ENCODE assay signal across 21 mouse cellular contexts in the genomic region with DNA sequence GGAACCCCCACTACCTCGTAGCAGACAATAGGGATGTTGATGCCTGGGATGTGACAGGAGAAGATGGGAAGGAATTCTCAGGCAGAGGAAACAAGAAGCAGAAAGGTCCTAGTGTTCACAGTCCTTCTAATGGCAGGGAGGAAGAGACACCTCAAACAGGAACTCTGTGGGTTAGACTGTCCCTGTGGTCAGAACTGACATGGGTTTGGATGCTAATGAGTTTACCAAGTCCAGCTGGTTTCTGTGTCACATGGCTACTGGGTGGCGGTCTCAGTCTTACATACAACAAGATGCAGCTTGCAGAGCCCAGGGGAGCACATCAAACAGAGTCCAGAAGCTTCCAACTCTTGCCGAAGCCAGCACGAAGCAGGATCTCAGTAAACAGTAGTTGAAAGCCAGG. TPM values are rescaled to one million over a fixed set of nuclear protein-coding genes. Genes with fewer than 3 reads are reported as not detected.
DNase-seq lines count a peak whose midpoint lies in the region; ATAC-seq and TF ChIP-seq lines count a peak whose summit lies in the region.
"Had no signal": no experiment of that assay in that cellular context is flagged by ENCODE, and none has a peak within 500 bp of the region (broad histone marks: within the 10 kb centered on the region; RNA-seq: fewer than 3 reads in every experiment).

No protein-coding gene starts in this region.

- no peaks in the 10 kb centered on the region for H3K36me3 ChIP-seq in CH12.LX (replicated peaks in 1 of 2; ENCODE audit: control insufficient read depth in 1 of 2, insufficient read depth in 1 of 2, low read length in 1 of 2)
- no peaks in the 10 kb centered on the region for H3K36me3 ChIP-seq in intestine, postnatal 0 days (ENCODE audit: control insufficient read depth, insufficient read depth)
- no peaks in the 10 kb centered on the region for H3K36me3 ChIP-seq in forebrain, embryonic 13.5 days (ENCODE audit: poor library complexity, severe bottlenecking)
- H3K36me3 ChIP-seq: embryonic facial prominence, embryonic 10.5 days; embryonic facial prominence, embryonic 12.5 days had no signal

- H3K4me3 ChIP-seq in CH12.LX (replicated peaks in 1 of 3; ENCODE audit: low read depth in 2 of 3, low read length in 2 of 3, poor library complexity in 1 of 3): no peak overlapping the region
- no peak overlapping the region for H3K4me3 ChIP-seq in intestine, postnatal 0 days (ENCODE audit: low read depth, low read length)
- no peak overlapping the region for H3K4me3 ChIP-seq in forebrain, embryonic 13.5 days
- H3K4me3 ChIP-seq: embryonic facial prominence, embryonic 10.5 days; embryonic facial prominence, embryonic 12.5 days had no signal

- peaks cover 4 to 8% of the 10 kb centered on the region in 2 experiments; a peak in 3 of 4 replicates for H3K4me1 ChIP-seq in CH12.LX (ENCODE audit: control insufficient read depth in 1 of 2, insufficient read depth in 2 of 2)
- H3K4me1 ChIP-seq in intestine, postnatal 0 days (replicated peaks; ENCODE audit: control insufficient read depth, insufficient read depth, low read length): no peaks in the 10 kb centered on the region
- no peaks in the 10 kb centered on the region for H3K4me1 ChIP-seq in forebrain, embryonic 13.5 days
- H3K4me1 ChIP-seq: embryonic facial prominence, embryonic 12.5 days had no signal

- TF ChIP-seq CTCF in CH12.LX (conservative IDR thresholded peaks at IDR 0.05 in 1 of 2, IDR thresholded peaks at IDR 0.05 in 1 of 2; ENCODE audit: low read depth in 2 of 2, low read length in 2 of 2): no peak
- TF ChIP-seq CTCF in intestine, postnatal 0 days (IDR thresholded peaks at IDR 0.05; ENCODE audit: low read depth): no peak

- TF ChIP-seq RAD21 in CH12.LX (IDR thresholded peaks at IDR 0.05; ENCODE audit: low read depth, low read length): no peak

- TF ChIP-seq POLR2A in CH12.LX (IDR thresholded peaks at IDR 0.05; ENCODE audit: low read depth, low read length): no peak

- no peak overlapping the region for H3K9ac ChIP-seq in CH12.LX (ENCODE audit: insufficient read depth, low read depth)
- H3K9ac ChIP-seq in intestine, postnatal 0 days (ENCODE audit: low read depth, low read length): no peak overlapping the region
- no peak overlapping the region for H3K9ac ChIP-seq in forebrain, embryonic 13.5 days
- H3K9ac ChIP-seq: embryonic facial prominence, embryonic 12.5 days had no signal

- H3K27ac ChIP-seq in CH12.LX (ENCODE audit: insufficient read depth, low read depth): no peak overlapping the region
- no peak overlapping the region for H3K27ac ChIP-seq in intestine, postnatal 0 days (ENCODE audit: low read depth, low read length)
- no peak overlapping the region for H3K27ac ChIP-seq in forebrain, embryonic 13.5 days
- H3K27ac ChIP-seq: embryonic facial prominence, embryonic 10.5 days; embryonic facial prominence, embryonic 12.5 days had no signal

- no peak overlapping the region for H3K4me2 ChIP-seq in CH12.LX (ENCODE audit: insufficient read depth, low read depth, poor library complexity, severe bottlenecking)
- no peak overlapping the region for H3K4me2 ChIP-seq in intestine, postnatal 0 days (replicated peaks; ENCODE audit: low read depth)
- H3K4me2 ChIP-seq in forebrain, embryonic 13.5 days: no peak overlapping the region
- H3K4me2 ChIP-seq: embryonic facial prominence, embryonic 12.5 days had no signal

- no peaks in the 10 kb centered on the region for H3K79me2 ChIP-seq in CH12.LX (replicated peaks; ENCODE audit: control insufficient read depth, extremely low read depth, insufficient read depth, poor library complexity, severe bottlenecking)

- H3K27me3 ChIP-seq in CH12.LX (replicated peaks): peaks cover 3% of the 10 kb centered on the region
- no peaks in the 10 kb centered on the region for H3K27me3 ChIP-seq in intestine, postnatal 0 days (replicated peaks; ENCODE audit: control insufficient read depth, insufficient read depth, low read length)
- peaks cover 3% of the 10 kb centered on the region; the same call in 1 of the 2 replicates for H3K27me3 ChIP-seq in forebrain, embryonic 13.5 days
- H3K27me3 ChIP-seq: embryonic facial prominence, embryonic 12.5 days had no signal

- TF ChIP-seq EP300 in CH12.LX (IDR thresholded peaks at IDR 0.05; ENCODE audit: low read length): 0 out of 2 replicates have a peak, but pooled peaks have one; percentile 16

- no peak for DNase-seq in CH12.LX (ENCODE audit: extremely low read depth)
- no peak for DNase-seq in left cerebral cortex, adult 11 months (ENCODE audit: low spot score)
- DNase-seq: adrenal gland, adult 2 months; adrenal gland, postnatal 10 days; adrenal gland, postnatal 25 days; B cell, adult 2 months; cerebellum, adult 11 months; cerebellum, adult 18-20 months; cerebellum, adult 8-10 months; cerebellum, adult 9-11 months; cerebellum, postnatal 14 days; cerebellum, postnatal 36 days had no signal

- peak; percentile 96 for ATAC-seq in granulocyte monocyte progenitor cell, adult 5-6 weeks (replicated peaks; ENCODE audit: poor library complexity, severe bottlenecking)
- peak; percentile 93 for ATAC-seq in megakaryocyte progenitor cell, adult 5-6 weeks (replicated peaks; ENCODE audit: poor library complexity)
- no peak for ATAC-seq in intestine, postnatal 0 days
- ATAC-seq in forebrain, embryonic 13.5 days: no peak
- ATAC-seq: CD4-positive, CD25-positive, alpha-beta regulatory T cell, adult 4 months; forebrain, embryonic 14.5 days; forebrain, embryonic 16.5 days had no signal

- WGBS in intestine, postnatal 0 days: 69% methylated on average over 4 of the region's 4 CpGs
- WGBS in forebrain, embryonic 13.5 days: 78% methylated on average over 4 of the region's 4 CpGs

- in situ Hi-C loops in CH12.LX (cut with MboI; ENCODE audit: low pct_ligation_motif_present, low pct_unique_long_range_greater_than_20kb, low sequenced_read_pairs): no loop called here

- no peaks in the 10 kb centered on the region for H3K9me3 ChIP-seq in CH12.LX (replicated peaks; ENCODE audit: low read length)
- H3K9me3 ChIP-seq in intestine, postnatal 0 days (ENCODE audit: control insufficient read depth): no peaks in the 10 kb centered on the region
- H3K9me3 ChIP-seq in forebrain, embryonic 13.5 days (replicated peaks): no peaks in the 10 kb centered on the region
- H3K9me3 ChIP-seq: embryonic facial prominence, embryonic 10.5 days; embryonic facial prominence, embryonic 12.5 days had no signal

- dilution Hi-C loops in CH12.LX (cut with MboI; ENCODE audit: extremely low pct_ligation_motif_present, extremely low pct_unique_long_range_greater_than_20kb, low sequenced_read_pairs): no loop called here

TF ChIP-seq in CH12.LX, 34 proteins besides CTCF, POLR2A, EP300 and RAD21 (continues in another document):
- TF ChIP-seq NRF1 (IDR thresholded peaks at IDR 0.05; ENCODE audit: low read depth, low read length): no peak
- TF ChIP-seq TCF12 (IDR thresholded peaks at IDR 0.05; ENCODE audit: low read depth, low read length): no peak
- no peak for TF ChIP-seq PAX5 (IDR thresholded peaks at IDR 0.05; ENCODE audit: low read length)
- 0 out of 2 replicates have a peak, but pooled peaks have one; percentile 34 for TF ChIP-seq SIN3A (IDR thresholded peaks at IDR 0.05; ENCODE audit: low read length)
- TF ChIP-seq ETS1 (conservative IDR thresholded peaks at IDR 0.05; ENCODE audit: low read depth, low read length): peak; percentile 30; the same call in 1 of the 2 replicates
- TF ChIP-seq MXI1 (IDR thresholded peaks at IDR 0.05; ENCODE audit: low read depth, low read length): no peak
- no peak for TF ChIP-seq ZMIZ1 (IDR thresholded peaks at IDR 0.05; ENCODE audit: low read depth, low read length)
- no peak for TF ChIP-seq HCFC1 (IDR thresholded peaks at IDR 0.05; ENCODE audit: low read depth, low read length)
- no peak for TF ChIP-seq MEF2A (IDR thresholded peaks at IDR 0.05; ENCODE audit: borderline replicate concordance, low read depth, low read length)
- peak; percentile 36; the same call in 1 of the 2 replicates for TF ChIP-seq MAX (IDR thresholded peaks at IDR 0.05; ENCODE audit: low read length)
- TF ChIP-seq SMC3 (IDR thresholded peaks at IDR 0.05; ENCODE audit: low read depth, low read length): no peak
- no peak for TF ChIP-seq CHD1 (IDR thresholded peaks at IDR 0.05; ENCODE audit: low read depth, low read length)

RNA-seq across cellular contexts. Expression of a gene that starts 18.1 kb away (rescaled TPM):
- total RNA-seq in CH12.LX (2012; rRNA removed) (4.5 and 4.6 TPM in 2 replicates), CH12.LX (2014; rRNA removed) (0.77 and 0.81 TPM in 2 replicates)
- 2.3 and 2.6 TPM in 2 replicates for polyA plus RNA-seq in CH12.LX (2012; ENCODE audit: insufficient read length, low read depth)
- 49.3 and 54.8 TPM in 2 replicates for total RNA-seq in granulocyte monocyte progenitor cell, adult 5-6 weeks (2014; fragmentation: Nextera tagmentation)
- total RNA-seq in granulocyte monocyte progenitor cell, adult 5-6 weeks (2017): 31.6 and 36.8 TPM in 2 replicates
- 39.8 and 45.7 TPM in 2 replicates for total RNA-seq in megakaryocyte progenitor cell, adult 5-6 weeks (2015)
- total RNA-seq in megakaryocyte progenitor cell, adult 5-6 weeks (2017): 30.7 and 34.1 TPM in 2 replicates
- 104 and 105 TPM in 2 replicates for polyA plus RNA-seq in intestine, postnatal 0 days (2015; fragmentation: Nextera tagmentation; extraction: Ambion mirVana)
- 11.0 and 12.2 TPM in 2 replicates for polyA plus RNA-seq in forebrain, embryonic 13.5 days (2015; fragmentation: Nextera tagmentation; extraction: Ambion mirVana)

RNA-seq across cellular contexts. Expression of a gene that starts 21.2 kb away (rescaled TPM):
- total RNA-seq in CH12.LX (2012; rRNA removed): 11.0 and 11.2 TPM in 2 replicates
- total RNA-seq in CH12.LX (2014; rRNA removed): 7.1 and 7.6 TPM in 2 replicates
- 10.1 and 10.3 TPM in 2 replicates for polyA plus RNA-seq in CH12.LX (2012; ENCODE audit: insufficient read length, low read depth)
- total RNA-seq in granulocyte monocyte progenitor cell, adult 5-6 weeks (2014; fragmentation: Nextera tagmentation): 2.9 and 6.4 TPM in 2 replicates
- 4.8 and 6.8 TPM in 2 replicates for total RNA-seq in granulocyte monocyte progenitor cell, adult 5-6 weeks (2017)
- 2.6 and 3.0 TPM in 2 replicates for total RNA-seq in megakaryocyte progenitor cell, adult 5-6 weeks (2015)
- total RNA-seq in megakaryocyte progenitor cell, adult 5-6 weeks (2017): 7.2 and 8.1 TPM in 2 replicates
- 3.2 and 3.7 TPM in 2 replicates for polyA plus RNA-seq in intestine, postnatal 0 days (2015; fragmentation: Nextera tagmentation; extraction: Ambion mirVana)
- polyA plus RNA-seq in forebrain, embryonic 13.5 days (2015; fragmentation: Nextera tagmentation; extraction: Ambion mirVana): 10.6 and 12.3 TPM in 2 replicates

RNA-seq across cellular contexts. Expression of a gene that starts 21.3 kb away (rescaled TPM):
- total RNA-seq in CH12.LX (2012; rRNA removed) (86.0 and 114 TPM in 2 replicates), CH12.LX (2014; rRNA removed) (129 and 145 TPM in 2 replicates)
- polyA plus RNA-seq in CH12.LX (2012; ENCODE audit: insufficient read length, low read depth): 116 and 121 TPM in 2 replicates
- 72.9 and 97.5 TPM in 2 replicates for total RNA-seq in granulocyte monocyte progenitor cell, adult 5-6 weeks (2014; fragmentation: Nextera tagmentation)
- 91.3 and 123 TPM in 2 replicates for total RNA-seq in granulocyte monocyte progenitor cell, adult 5-6 weeks (2017)
- 106 and 119 TPM in 2 replicates for total RNA-seq in megakaryocyte progenitor cell, adult 5-6 weeks (2015)
- total RNA-seq in megakaryocyte progenitor cell, adult 5-6 weeks (2017): 88.8 and 102 TPM in 2 replicates
- 69.1 and 75.1 TPM in 2 replicates for polyA plus RNA-seq in intestine, postnatal 0 days (2015; fragmentation: Nextera tagmentation; extraction: Ambion mirVana)
- 127 and 133 TPM in 2 replicates for polyA plus RNA-seq in forebrain, embryonic 13.5 days (2015; fragmentation: Nextera tagmentation; extraction: Ambion mirVana)

Comparison
In these comparisons a context has a peak if more than half of its experiments do, and no peak if none do; other contexts are left out.
1. ATAC-seq: peak in granulocyte monocyte progenitor cell, adult 5-6 weeks (single experiment) and megakaryocyte progenitor cell, adult 5-6 weeks (single experiment); none in intestine, postnatal 0 days (single experiment) and forebrain, embryonic 13.5 days (single experiment).
2. RNA of a gene that starts 18.1 kb away (total RNA-seq): 31.6 to 54.8 TPM in granulocyte monocyte progenitor cell, adult 5-6 weeks and 30.7 to 45.7 TPM in megakaryocyte progenitor cell, adult 5-6 weeks; 0.77 to 4.6 TPM in CH12.LX; every median in the first group is over 4 times any median in the second.